Mouse (Mus musculus) testis, adult 2 months (tissue): ENCODE data around the gene Zfp51. TPM values are rescaled to one million over a fixed set of nuclear protein-coding genes. Genes with fewer than 3 reads are reported as not detected.
"Not testable (repeated sequence)": the region's sequence is repeated elsewhere in the genome, so short reads cannot be mapped to it uniquely, and the experiment has no call there.

ENCODE experiments used
- H3K27ac ChIP-seq: fragments of 200-500 bp; 2 replicates; pipeline ENCODE4 v1.5.1; 2012; ENCODE audit warnings: low read depth, low read length; ENCODE audit not compliant: control insufficient read depth, insufficient read depth
- H3K27me3 ChIP-seq: fragments of 200-500 bp; 2 replicates; pipeline ENCODE4 v1.6.1; 2012; ENCODE audit warnings: mild to moderate bottlenecking, low read length, moderate library complexity; ENCODE audit not compliant: control insufficient read depth, insufficient read depth
- H3K36me3 ChIP-seq: fragments of 200-500 bp; 2 replicates; pipeline ENCODE4 v1.6.1; 2012; ENCODE audit warnings: mild to moderate bottlenecking, low read length; ENCODE audit not compliant: control insufficient read depth, insufficient read depth
- H3K4me1 ChIP-seq: fragments of 200-500 bp; 2 replicates; pipeline ENCODE4 v1.6.1; 2012; ENCODE audit warnings: low read length; ENCODE audit not compliant: control insufficient read depth, insufficient read depth
- H3K4me3 ChIP-seq: fragments of 200-500 bp; 2 replicates; pipeline ENCODE4 v1.5.1; 2012; ENCODE audit warnings: low read depth, mild to moderate bottlenecking, low read length, moderate library complexity, mixed read lengths; ENCODE audit not compliant: control insufficient read depth
- CTCF ChIP-seq: fragments of 200-500 bp; IDR thresholded peaks from 2 replicates; pipeline ENCODE4 v1.5.1; 2012; ENCODE audit warnings: low read depth, mild to moderate bottlenecking, inconsistent platforms, low read length, moderate library complexity; ENCODE audit not compliant: control insufficient read depth, insufficient read depth, insufficient replicate concordance
- POLR2A ChIP-seq: fragments of 200-500 bp; IDR thresholded peaks from 2 replicates; pipeline ENCODE4 v1.6.1; 2012; ENCODE audit warnings: low read depth, mild to moderate bottlenecking, inconsistent platforms, low read length, moderate library complexity; ENCODE audit not compliant: control insufficient read depth
- polyA plus RNA-seq: library from polyadenylated mRNA; depleted of rRNA; stranded (reverse); fragments of >200 nt; gene quantifications from 2 replicates; pipeline ENCODE4 v1.2.3, GENCODE M21; 2012

The Zfp51 gene
- polyA plus RNA-seq, 1 experiment, result 3.3 TPM

DNA sequence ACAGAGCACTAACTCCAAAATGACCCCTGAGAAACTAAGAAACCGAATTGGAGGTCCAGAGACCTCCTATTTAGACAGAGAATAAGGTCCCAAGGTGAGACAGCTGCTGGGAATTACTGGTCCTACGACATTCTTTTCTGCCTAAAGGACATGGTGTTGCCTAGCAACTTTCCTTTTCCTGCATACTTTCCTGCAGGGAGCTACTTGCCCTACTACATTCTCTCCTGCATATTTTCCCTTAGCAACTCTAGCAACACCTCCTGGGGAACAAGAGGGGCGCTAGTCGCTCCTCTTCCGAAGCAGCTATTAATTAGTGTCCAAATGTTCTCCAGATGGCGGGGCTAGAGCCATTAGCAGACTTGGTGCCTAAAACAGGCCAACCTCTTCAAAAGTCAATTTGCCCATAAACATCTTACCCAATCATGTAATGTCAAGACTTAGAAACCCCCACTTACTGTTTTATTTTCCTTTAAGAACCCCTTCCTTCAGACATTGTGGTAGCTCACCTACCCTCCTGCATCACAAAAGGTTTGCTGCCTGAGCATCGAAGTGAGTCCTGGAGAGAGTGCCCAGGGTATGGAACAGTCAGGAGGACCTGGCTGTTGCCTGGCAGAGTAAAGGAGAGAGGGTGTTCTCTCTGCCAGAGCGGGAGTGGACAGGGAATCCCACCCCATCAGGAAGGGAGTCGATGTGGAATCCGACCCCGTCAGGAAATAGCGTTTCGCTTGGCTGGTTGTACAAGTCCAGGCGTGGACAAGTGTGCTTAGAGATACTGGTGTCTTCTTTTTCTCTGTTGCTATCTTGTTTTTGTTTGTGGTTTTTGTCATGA, 23.4 kb downstream of the Zfp51 start:
- Histone ChIP-seq H3K4me3 (no peak overlapping the region), H3K27me3 (no peaks in the 10 kb centered on the region), H3K36me3 (no peaks in the 10 kb centered on the region), H3K4me1 (no peaks in the 10 kb centered on the region), H3K27ac (no peak overlapping the region)
- TF ChIP-seq POLR2A (no peak), CTCF (no peak)

DNA sequence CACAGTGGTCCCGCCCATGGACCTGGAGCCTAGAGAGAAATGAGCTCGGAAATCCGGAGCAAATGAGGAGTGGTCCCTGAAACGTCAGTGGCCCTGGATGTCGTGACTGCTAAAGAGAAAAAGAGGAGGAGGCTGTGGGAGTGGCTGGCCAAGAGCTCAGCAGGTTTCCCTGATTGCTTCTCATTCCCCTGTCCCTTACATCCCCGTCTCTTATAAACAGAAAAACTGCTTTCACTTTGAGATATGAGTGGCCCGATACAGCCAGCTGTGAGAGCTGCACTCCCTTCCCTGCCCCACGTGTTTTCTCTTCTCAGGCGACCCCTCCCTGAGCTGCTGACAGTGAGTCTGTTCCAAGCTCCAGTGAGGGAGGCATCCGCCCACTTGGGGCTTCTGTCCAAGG, 24.6 kb downstream of the Zfp51 start:
- not testable (repeated sequence) for H3K4me3 ChIP-seq, H3K27me3 ChIP-seq, H3K27ac ChIP-seq, H3K36me3 ChIP-seq, H3K4me1 ChIP-seq

DNA sequence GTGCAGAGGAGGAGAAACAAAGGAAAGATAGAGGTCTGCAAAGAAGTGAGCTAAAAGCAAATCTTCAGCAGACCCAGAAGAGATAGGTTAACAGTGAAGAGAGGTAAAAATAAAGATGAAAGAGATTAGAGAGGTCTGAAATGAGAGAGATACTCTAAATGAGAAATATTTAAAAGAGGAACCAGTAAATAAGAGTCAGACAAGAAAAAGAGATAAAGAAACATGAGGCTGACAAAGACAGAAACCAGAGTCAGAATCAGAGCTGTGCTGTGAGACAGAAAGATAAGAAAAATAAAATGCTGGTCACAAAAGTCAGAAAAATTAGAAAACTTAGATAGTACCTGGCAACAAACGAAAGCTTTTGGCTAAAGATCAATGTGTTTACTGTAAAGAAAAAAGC, 25.1 kb downstream of the Zfp51 start:
- H3K4me3 ChIP-seq, H3K4me1 ChIP-seq, H3K36me3 ChIP-seq: not testable (repeated sequence)

DNA sequence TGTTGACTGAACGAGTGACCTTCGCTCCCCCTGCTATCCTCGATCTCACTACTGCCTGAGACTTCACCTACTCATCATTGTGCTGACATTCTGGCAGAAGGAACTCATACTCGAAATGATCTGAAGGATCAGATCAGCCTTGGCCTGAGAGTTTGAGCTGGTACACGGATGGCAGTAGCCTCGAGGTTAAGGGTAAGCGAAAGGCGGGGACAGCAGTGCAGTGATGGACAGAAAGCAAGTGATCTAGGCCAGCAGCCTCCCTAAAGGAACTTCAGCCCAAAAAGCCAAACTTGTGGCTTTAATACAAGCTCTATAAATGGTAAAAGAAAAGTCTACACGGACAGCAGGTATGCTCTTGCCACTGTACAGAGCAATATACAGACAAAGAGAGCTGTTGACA, 26.2 kb downstream of the Zfp51 start:
- H3K4me3 ChIP-seq, H3K36me3 ChIP-seq, H3K4me1 ChIP-seq, H3K27ac ChIP-seq, H3K27me3 ChIP-seq: not testable (repeated sequence)

More for the DNA sequence above, 25.1 kb downstream of the Zfp51 start:
- H3K27me3 ChIP-seq, H3K27ac ChIP-seq: not testable (repeated sequence)

DNA sequence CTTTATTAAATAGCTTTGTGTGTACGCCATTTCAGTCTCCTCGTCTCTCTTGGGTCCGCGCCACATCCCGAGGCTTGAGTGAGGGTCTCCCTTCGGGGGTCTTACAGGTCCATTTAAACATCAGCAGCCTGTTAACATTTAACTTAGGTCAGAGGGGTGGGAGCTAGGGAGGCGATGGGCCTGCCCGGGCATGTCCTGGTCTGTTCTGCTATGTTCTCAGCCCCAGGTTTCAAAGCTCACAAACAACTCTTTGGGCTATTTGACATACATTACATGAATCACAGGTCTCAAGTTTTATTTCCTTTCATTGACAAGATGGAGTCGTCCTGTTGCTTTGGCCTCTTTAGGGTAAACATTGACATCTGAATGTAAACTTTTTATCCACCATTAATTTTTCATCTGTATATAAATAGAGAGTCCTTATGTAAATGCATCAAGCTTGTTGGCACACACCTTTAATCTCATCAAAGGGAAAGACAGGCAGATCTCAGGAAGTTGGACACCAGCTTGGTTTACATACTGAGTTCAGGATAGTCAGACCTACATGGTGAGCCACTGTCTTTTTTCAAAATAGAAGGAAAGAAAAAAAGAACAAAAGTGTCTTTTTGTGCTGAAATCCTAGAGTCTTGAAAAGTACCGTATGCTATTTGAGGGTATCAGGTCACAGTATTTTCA, 28.1 kb downstream of the Zfp51 start:
- H3K4me3 ChIP-seq, result not testable (repeated sequence)

DNA sequence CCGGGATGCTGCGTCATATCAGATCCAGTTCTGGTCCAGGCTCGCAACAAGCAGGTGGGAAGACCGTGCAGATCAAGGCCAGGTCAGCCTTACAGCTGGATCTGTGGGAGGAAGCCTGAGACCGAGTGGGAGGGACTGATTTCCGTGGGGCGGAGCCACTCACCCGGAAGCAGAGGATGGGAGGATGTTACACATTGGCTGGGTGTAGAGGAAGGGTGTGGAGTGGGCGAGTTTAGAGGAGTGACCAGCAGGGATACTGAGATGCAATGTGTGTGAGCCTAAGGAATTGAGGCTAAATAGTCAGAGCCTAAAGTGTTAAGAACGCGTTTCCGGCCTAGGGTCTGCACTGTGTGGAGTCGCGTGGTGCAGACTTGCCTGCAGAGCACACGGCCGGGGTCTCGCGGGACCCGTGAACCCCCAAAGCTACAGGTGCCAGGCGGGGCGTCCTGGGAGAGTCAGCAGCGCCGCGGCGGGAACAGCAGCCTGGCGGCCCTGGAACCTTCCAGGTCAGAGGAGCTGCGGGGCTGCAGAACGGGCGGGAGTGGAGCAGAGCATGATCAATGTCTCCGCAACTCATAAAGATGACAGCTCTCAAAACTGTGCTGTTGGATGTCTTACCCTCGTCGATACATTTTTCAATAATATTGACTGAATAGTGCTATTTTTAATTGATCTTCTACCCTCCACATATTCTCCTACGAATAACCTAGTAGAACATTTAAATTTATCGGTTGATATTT, 38.8 kb downstream of the Zfp51 start, which contains the start of gene Zfp53:
Gene Zfp53, plus strand, starts transcription at position 239 of the 740 bp plus-strand sequence.
- Histone ChIP-seq H3K36me3 (no peaks in the 10 kb centered on the region), H3K4me3 (peak within 1 kb of the TSS; percentile 82), H3K4me1 (peaks cover 3% of the 10 kb centered on the region; the same call in 1 of the 2 replicates), H3K27ac (peak within 1 kb of the TSS; percentile 36; the same call in 1 of the 2 replicates), H3K27me3 (no peaks in the 10 kb centered on the region)
- TF ChIP-seq CTCF (no peak), POLR2A (no peak; the same call in 1 of the 2 replicates)

More for the DNA sequence above, 28.1 kb downstream of the Zfp51 start:
- H3K4me1 ChIP-seq, H3K27me3 ChIP-seq, H3K27ac ChIP-seq, H3K36me3 ChIP-seq: not testable (repeated sequence)

DNA sequence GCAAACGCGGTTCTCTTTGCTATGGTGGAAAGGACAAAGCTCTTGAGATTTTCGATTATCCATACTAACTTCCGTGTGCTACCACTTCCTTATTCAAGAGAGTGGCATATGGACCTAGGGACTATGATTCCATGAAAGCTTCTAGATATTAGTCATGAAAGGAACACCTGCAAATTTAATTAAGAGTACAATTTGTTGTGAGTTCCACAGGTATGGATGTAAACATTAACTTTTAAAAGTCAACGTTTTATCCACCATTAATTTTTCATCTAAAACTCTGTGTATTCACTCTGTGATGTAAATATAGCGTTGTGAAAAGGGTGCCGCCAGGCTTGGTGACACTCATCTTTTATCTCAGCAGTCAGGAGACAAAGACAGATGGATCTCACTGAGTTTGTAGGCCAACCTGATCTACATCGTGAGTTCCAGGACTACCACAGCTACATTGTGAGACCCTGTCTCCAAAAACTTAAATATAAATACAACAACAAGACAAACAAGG, 39.4 kb downstream of the Zfp51 start:
- Histone ChIP-seq H3K27ac (no peak overlapping the region), H3K27me3 (no peaks in the 10 kb centered on the region), H3K4me1 (peaks cover 3% of the 10 kb centered on the region; the same call in 1 of the 2 replicates), H3K36me3 (no peaks in the 10 kb centered on the region), H3K4me3 (no peak overlapping the region)
- no peak for TF ChIP-seq CTCF
- TF ChIP-seq POLR2A, result no peak
